Mouse (Mus musculus) liver, embryonic 15.5 days (tissue): Measurements from ENCODE around the gene Cyp2d10. TPM values are rescaled to one million over a fixed set of nuclear protein-coding genes. Genes with fewer than 3 reads are reported as not detected.

Experiments
- ATAC-seq: fragments of 200-750 bp; cut with Nextera tagmentation; 2 replicates; pipeline ENCODE4 v1.8.0; 2017; ENCODE audit warnings: moderate number of reproducible peaks, mild to moderate bottlenecking, moderate library complexity; ENCODE audit not compliant: insufficient read depth
- H3K27ac ChIP-seq: fragments of 300-500 bp; sonication (generic); replicated peaks from 2 replicates; pipeline ENCODE4 v1.5.1; 2015; ENCODE audit warnings: mild to moderate bottlenecking, inconsistent platforms
- H3K27me3 ChIP-seq: fragments of 300-500 bp; sonication (generic); 2 replicates; pipeline ENCODE4 v1.6.1; 2015; ENCODE audit warnings: mild to moderate bottlenecking, inconsistent platforms
- H3K36me3 ChIP-seq: fragments of 300-500 bp; sonication (generic); replicated peaks from 2 replicates; pipeline ENCODE4 v1.6.1; 2015; ENCODE audit warnings: moderate library complexity, mild to moderate bottlenecking, inconsistent platforms
- H3K4me1 ChIP-seq: fragments of 300-500 bp; sonication (generic); replicated peaks from 2 replicates; pipeline ENCODE4 v1.6.1; 2015; ENCODE audit warnings: inconsistent platforms
- H3K4me2 ChIP-seq: fragments of 300-500 bp; sonication (generic); 2 replicates; pipeline ENCODE4 v1.6.1; 2015; ENCODE audit warnings: moderate library complexity, mild to moderate bottlenecking, inconsistent platforms
- H3K4me3 ChIP-seq: fragments of 300-500 bp; sonication (generic); replicated peaks from 2 replicates; pipeline ENCODE4 v1.5.1; 2015; ENCODE audit warnings: mild to moderate bottlenecking, inconsistent platforms
- H3K9ac ChIP-seq: fragments of 300-500 bp; sonication (generic); 2 replicates; pipeline ENCODE4 v1.6.1; 2015; ENCODE audit warnings: moderate library complexity, mild to moderate bottlenecking, inconsistent platforms
- H3K9me3 ChIP-seq: fragments of 300-500 bp; sonication (generic); replicated peaks from 2 replicates; pipeline ENCODE4 v1.6.1; 2016; ENCODE audit warnings: inconsistent platforms
- WGBS: fragments of 180-500 bp; shearing (Covaris S2); methylation state at CpG from one replicate; pipeline ENCODE4 v1.1.7; 2015; ENCODE audit warnings: mixed read lengths; ENCODE audit not compliant: insufficient replicate concordance; 5-methylcytosine and 5-hydroxymethylcytosine counted together
- microRNA-seq: library from miRNA; unstranded; fragments of <30 nt; microRNA quantifications from one replicate; pipeline ENCODE4, GENCODE M21; 2016
- polyA plus RNA-seq: library from polyadenylated mRNA; unstranded; fragments of >200 nt; fragmentation: Nextera tagmentation; extraction: Ambion mirVana; gene quantifications from 2 replicates; pipeline ENCODE4 v1.2.1, GENCODE M21; 2015

Cyp2d10 gene
- polyA plus RNA-seq, 1 experiment from 2014 or later: 52.7 TPM

- Histone ChIP-seq H3K9me3 (no peaks in the 10 kb centered on the region), H3K4me2 (peak within 1 kb of the TSS; percentile 88), H3K4me3 (peak within 1 kb of the TSS; percentile 83), H3K27me3 (no peaks in the 10 kb centered on the region), H3K27ac (peak within 1 kb of the TSS; percentile 94), H3K4me1 (peaks cover 65% of the 10 kb centered on the region), H3K36me3 (peaks cover 18% of the 10 kb centered on the region), H3K9ac (peak within 1 kb of the TSS; percentile 95)
- WGBS: 2% methylated on average over 57 of the region's 57 CpGs
- peak; percentile 98 for ATAC-seq
Observed at GRCm38 (mm10) chr15:82354126-82354945, 52.7 kb downstream of the Cyp2d10 start, which contains the start of gene Ndufa6. Ndufa6 (minus strand) TSS chr15:82354322.

- ATAC-seq: peak; percentile 21
- peaks cover 67% of the 10 kb centered on the region for H3K4me1 ChIP-seq
- WGBS: 0% methylated on average over 23 of the region's 23 CpGs
Observed at GRCm38 (mm10) chr15:82353745-82354113, 53.3 kb downstream of the Cyp2d10 start.

GRCm38 (mm10) chr15:82353078-82353744 lies 53.8 kb downstream of the Cyp2d10 start:
- Histone ChIP-seq H3K4me3 (peak overlapping the region; percentile 83), H3K9me3 (no peaks in the 10 kb centered on the region), H3K9ac (peak overlapping the region; percentile 95), H3K4me2 (peak overlapping the region; percentile 88), H3K27me3 (no peaks in the 10 kb centered on the region), H3K36me3 (peaks cover 30% of the 10 kb centered on the region), H3K27ac (peak overlapping the region; percentile 94), H3K4me1 (peaks cover 68% of the 10 kb centered on the region)
- WGBS: 14% methylated on average over 14 of the region's 14 CpGs
- ATAC-seq: no peak

More at GRCm38 (mm10) chr15:82353745-82354113, 53.3 kb downstream of the Cyp2d10 start:
- Histone ChIP-seq H3K9ac (peak overlapping the region; percentile 95), H3K36me3 (peaks cover 24% of the 10 kb centered on the region), H3K27me3 (no peaks in the 10 kb centered on the region), H3K4me3 (peak overlapping the region; percentile 83), H3K9me3 (no peaks in the 10 kb centered on the region), H3K27ac (peak overlapping the region; percentile 94), H3K4me2 (peak overlapping the region; percentile 88)

Small RNA genes within 50 kb of the gene (microRNA-seq; reads per million reads assigned to microRNA genes)
- gene Gm25990 (not detected), gene Gm27331 (not detected), gene Gm27622 (not detected), gene Mir7684 (not detected)

Other genes starting within 250 kb of the Cyp2d10 start
- gene Shisa8, start 194.4 kb downstream of the Cyp2d10 start, polyA plus RNA-seq: 0.08 and 0.12 TPM in 2 replicates
- 0.40 and 0.79 TPM in 2 replicates for gene Tnfrsf13c, start 182.8 kb downstream of the Cyp2d10 start, polyA plus RNA-seq
- 32.8 and 33.7 TPM in 2 replicates for gene Cenpm, start 162.4 kb downstream of the Cyp2d10 start, polyA plus RNA-seq
- not detected in 2 replicates for gene 1500009C09Rik, start 154.8 kb downstream of the Cyp2d10 start, polyA plus RNA-seq
- 0.12 and 0.16 TPM in 2 replicates for gene Sept3, start 132.3 kb downstream of the Cyp2d10 start, polyA plus RNA-seq
- gene Wbp2nl, start 108.2 kb downstream of the Cyp2d10 start, polyA plus RNA-seq: 0.06 and 0.08 TPM in 2 replicates
- gene Naga, start 68.3 kb downstream of the Cyp2d10 start, polyA plus RNA-seq: 43.4 and 48.6 TPM in 2 replicates
- 43.9 and 47.9 TPM in 2 replicates for gene Pheta2, start 68.3 kb downstream of the Cyp2d10 start, polyA plus RNA-seq
- gene Smdt1, start 68.2 kb downstream of the Cyp2d10 start, polyA plus RNA-seq: 176 TPM in 2 replicates
- 272 and 310 TPM in 2 replicates for gene Ndufa6, start 52.9 kb downstream of the Cyp2d10 start, polyA plus RNA-seq
- gene Cyp2d22, start 26.9 kb downstream of the Cyp2d10 start, polyA plus RNA-seq: 17.7 and 19.1 TPM in 2 replicates
- 0.10 TPM in 1 of 2 replicates, not detected in the other for gene Cyp2d11, start 13.2 kb downstream of the Cyp2d10 start, polyA plus RNA-seq
- 2.6 and 4.3 TPM in 2 replicates for gene Cyp2d9, start 26.2 kb upstream of the Cyp2d10 start, polyA plus RNA-seq
- not detected in 2 replicates for gene Cyp2d12, start 147.9 kb upstream of the Cyp2d10 start, polyA plus RNA-seq
- gene Cyp2d34, start 213.8 kb upstream of the Cyp2d10 start, polyA plus RNA-seq: not detected in 2 replicates